Mouse (Mus musculus) cerebellum, postnatal 10 days (tissue): ENCODE data around the gene Cbarp.
"Not testable (repeated sequence)": the region's sequence is repeated elsewhere in the genome, so short reads cannot be mapped to it uniquely, and the experiment has no call there.

Experiments used
- DNase-seq, 2 experiments: peaks; one replicate each; pipeline ENCODE4 v3.0.0; 2021; ENCODE audit warnings: mixed read lengths in 2 of 2

Gene Cbarp

GRCm38 (mm10) chr10:80169651-80170050, 29.0 kb upstream of the Cbarp start:
- DNase-seq: no peak

- DNase-seq: no peak
These were observed 28.4 kb upstream of the Cbarp start for GRCm38 (mm10) chr10:80169070-80169469.

GRCm38 (mm10) chr10:80168038-80168661, 27.5 kb upstream of the Cbarp start:
- peak; percentile 97 for DNase-seq

GRCm38 (mm10) chr10:80167460-80168037, 26.9 kb upstream of the Cbarp start:
- DNase-seq: peak; percentile 99

- DNase-seq: not testable (repeated sequence)
These were observed 25.5 kb upstream of the Cbarp start for GRCm38 (mm10) chr10:80166136-80166535.

- peak; percentile 74 to 76 for DNase-seq
These were observed 24.9 kb upstream of the Cbarp start, which contains the start of gene Cirbp for GRCm38 (mm10) chr10:80165392-80166128. Gene Cirbp (plus strand): TSS chr10:80165985.

- peak; percentile 99 for DNase-seq
These were observed 24.3 kb upstream of the Cbarp start for GRCm38 (mm10) chr10:80164998-80165344.

- peak; percentile 72 to 75 for DNase-seq
These were observed 23.7 kb upstream of the Cbarp start for GRCm38 (mm10) chr10:80164161-80164997.

- no peak for DNase-seq
These were observed 23.1 kb upstream of the Cbarp start for GRCm38 (mm10) chr10:80163721-80164120.

- no peak for DNase-seq
These were observed 22.2 kb upstream of the Cbarp start for GRCm38 (mm10) chr10:80162716-80163299.

GRCm38 (mm10) chr10:80162243-80162608, 21.6 kb upstream of the Cbarp start:
- no peak for DNase-seq

- no peak for DNase-seq
These were observed 21.0 kb upstream of the Cbarp start for GRCm38 (mm10) chr10:80161522-80162242.

- peak; percentile 84 to 88 for DNase-seq
These were observed 20.1 kb upstream of the Cbarp start for GRCm38 (mm10) chr10:80160455-80161371.

GRCm38 (mm10) chr10:80159561-80160454, 19.2 kb upstream of the Cbarp start:
- peak; percentile 99 to 100 for DNase-seq

GRCm38 (mm10) chr10:80159021-80159560, 18.5 kb upstream of the Cbarp start:
- peak; percentile 75 to 79 for DNase-seq

GRCm38 (mm10) chr10:80158307-80158986, 17.8 kb upstream of the Cbarp start:
- peak; percentile 50 to 60 for DNase-seq

GRCm38 (mm10) chr10:80157141-80157929, 16.7 kb upstream of the Cbarp start:
- peak; percentile 44 to 61 for DNase-seq

GRCm38 (mm10) chr10:80156752-80157053, 16.1 kb upstream of the Cbarp start:
- peak in 1 of 2 experiments; percentile 41 for DNase-seq
